In genomic region chr6:14752211-14752610, GRCm38 (mm10) we compare ENCODE assay signal across 25 mouse cellular contexts. TPM values are rescaled to one million over a fixed set of nuclear protein-coding genes. Genes with fewer than 3 reads are reported as not detected.
DNase-seq lines count a peak whose midpoint lies in the region; ATAC-seq and TF ChIP-seq lines count a peak whose summit lies in the region.
"Had no signal": no experiment of that assay in that cellular context is flagged by ENCODE, and none has a peak within 500 bp of the region (broad histone marks: within the 10 kb centered on the region; RNA-seq: fewer than 3 reads in every experiment).

No protein-coding gene starts in this region.

- no peak for DNase-seq in heart, adult 2 months
- no peak for DNase-seq in heart, postnatal 4 days
- DNase-seq in forelimb bud, embryonic 11.5 days (ENCODE audit: low read depth, low spot score), result peak; percentile 2
- DNase-seq: adrenal gland, postnatal 14 days; cerebellum, adult 11-12 months; cerebellum, adult 9-11 months; cerebellum, postnatal 36 days; gastrocnemius, postnatal 25 days; heart, postnatal 36 days; kidney, adult 8-10 months had no signal

- no peak overlapping the region for H3K27ac ChIP-seq in heart, adult 2 months
- no peak overlapping the region for H3K27ac ChIP-seq in heart, embryonic 15.5 days
- no peak overlapping the region for H3K27ac ChIP-seq in heart, embryonic 12.5 days (ENCODE audit: poor library complexity, severe bottlenecking)
- H3K27ac ChIP-seq in limb, embryonic 15.5 days, result no peak overlapping the region
- H3K27ac ChIP-seq: embryonic facial prominence, embryonic 15.5 days; forebrain, embryonic 10.5 days; hindbrain, embryonic 12.5 days had no signal

- H3K9ac ChIP-seq in heart, adult 2 months (ENCODE audit: low read depth, low read length), result no peak overlapping the region
- H3K9ac ChIP-seq in heart, embryonic 15.5 days, result no peak overlapping the region
- H3K9ac ChIP-seq in heart, embryonic 12.5 days, result no peak overlapping the region
- no peak overlapping the region for H3K9ac ChIP-seq in limb, embryonic 15.5 days
- H3K9ac ChIP-seq: embryonic facial prominence, embryonic 15.5 days; hindbrain, embryonic 12.5 days had no signal

- WGBS in heart, adult 2 months, result 24% methylated on average over 1 of the region's 1 CpGs
- WGBS in heart, embryonic 15.5 days, result 58% methylated on average over 1 of the region's 1 CpGs
- 64% methylated on average over 1 of the region's 1 CpGs for WGBS in heart, embryonic 12.5 days
- WGBS in limb, embryonic 15.5 days, result 28% methylated on average over 1 of the region's 1 CpGs

- no peaks in the 10 kb centered on the region for H3K4me1 ChIP-seq in heart, adult 2 months (ENCODE audit: control insufficient read depth, insufficient read depth, low read length)
- H3K4me1 ChIP-seq in heart, embryonic 15.5 days (replicated peaks), result 0 out of 2 replicates have a peak, but pooled peaks cover 2% of the 10 kb centered on the region
- no peaks in the 10 kb centered on the region for H3K4me1 ChIP-seq in heart, embryonic 12.5 days (replicated peaks)
- no peaks in the 10 kb centered on the region for H3K4me1 ChIP-seq in limb, embryonic 15.5 days
- H3K4me1 ChIP-seq: embryonic facial prominence, embryonic 15.5 days; forebrain, embryonic 10.5 days; hindbrain, embryonic 12.5 days had no signal

- peak overlapping the region; percentile 47 for H3K4me3 ChIP-seq in heart, adult 2 months
- 0 out of 2 replicates have a peak overlapping the region, but pooled peaks have one; percentile 7 for H3K4me3 ChIP-seq in heart, embryonic 15.5 days
- H3K4me3 ChIP-seq in heart, embryonic 12.5 days, result no peak overlapping the region
- H3K4me3 ChIP-seq in limb, embryonic 15.5 days, result no peak overlapping the region
- H3K4me3 ChIP-seq: embryonic facial prominence, embryonic 15.5 days; erythroblast, embryonic 14.5 days; forebrain, embryonic 10.5 days; hindbrain, embryonic 12.5 days had no signal

- H3K9me3 ChIP-seq in heart, embryonic 15.5 days (replicated peaks), result no peaks in the 10 kb centered on the region
- H3K9me3 ChIP-seq in heart, embryonic 12.5 days (replicated peaks), result no peaks in the 10 kb centered on the region
- H3K9me3 ChIP-seq in limb, embryonic 15.5 days, result no peaks in the 10 kb centered on the region
- H3K9me3 ChIP-seq: embryonic facial prominence, embryonic 15.5 days; forebrain, embryonic 10.5 days; hindbrain, embryonic 12.5 days had no signal

- no peak for ATAC-seq in heart, embryonic 15.5 days (replicated peaks; ENCODE audit: insufficient number of reproducible peaks, insufficient read depth, low FRiP score, low read depth)
- no peak for ATAC-seq in heart, embryonic 12.5 days (ENCODE audit: insufficient number of reproducible peaks, low FRiP score)
- peak; percentile 72; the same call in 1 of the 2 replicates for ATAC-seq in limb, embryonic 15.5 days (ENCODE audit: insufficient number of reproducible peaks, low FRiP score, low TSS enrichment, low read depth)
- ATAC-seq: activated CD4-positive, CD25-positive, alpha-beta regulatory T cell, adult 4 months; forebrain, embryonic 14.5 days; hindbrain, embryonic 16.5 days; inflammation-experienced regulatory T-cells, adult 6 months; intestine, postnatal 0 days; Patski had no signal

- H3K79me2 ChIP-seq in heart, adult 2 months (replicated peaks; ENCODE audit: control insufficient read depth, insufficient read depth, low read length), result no peaks in the 10 kb centered on the region

- no peaks in the 10 kb centered on the region for H3K27me3 ChIP-seq in heart, adult 2 months (ENCODE audit: control insufficient read depth, insufficient read depth, low read length)
- no peaks in the 10 kb centered on the region for H3K27me3 ChIP-seq in heart, embryonic 15.5 days
- H3K27me3 ChIP-seq in heart, embryonic 12.5 days (replicated peaks), result no peaks in the 10 kb centered on the region
- no peaks in the 10 kb centered on the region for H3K27me3 ChIP-seq in limb, embryonic 15.5 days
- H3K27me3 ChIP-seq: CH12.LX; embryonic facial prominence, embryonic 15.5 days; hindbrain, embryonic 12.5 days; Patski had no signal

- H3K4me2 ChIP-seq in heart, embryonic 15.5 days, result peak overlapping the region; percentile 45
- H3K4me2 ChIP-seq in heart, embryonic 12.5 days, result no peak overlapping the region
- H3K4me2 ChIP-seq in limb, embryonic 15.5 days, result no peak overlapping the region
- H3K4me2 ChIP-seq: embryonic facial prominence, embryonic 15.5 days; hindbrain, embryonic 12.5 days had no signal

- no peak for TF ChIP-seq EP300 in heart, adult 2 months (IDR thresholded peaks at IDR 0.05; ENCODE audit: insufficient read depth, low read depth, low read length)

- no peak for TF ChIP-seq POLR2A in heart, adult 2 months (IDR thresholded peaks at IDR 0.05; ENCODE audit: insufficient read depth, low read depth, low read length)

- H3K36me3 ChIP-seq in heart, adult 2 months (ENCODE audit: control insufficient read depth, insufficient read depth, low read length), result peaks cover 2% of the 10 kb centered on the region
- H3K36me3 ChIP-seq in heart, embryonic 15.5 days, result no peaks in the 10 kb centered on the region
- H3K36me3 ChIP-seq in heart, embryonic 12.5 days, result no peaks in the 10 kb centered on the region
- no peaks in the 10 kb centered on the region for H3K36me3 ChIP-seq in limb, embryonic 15.5 days
- H3K36me3 ChIP-seq: embryonic facial prominence, embryonic 15.5 days; forebrain, embryonic 10.5 days; hindbrain, embryonic 12.5 days had no signal

- intact Hi-C loops in heart, adult 2 months (cut with DNase I), result loop anchor here (10.0 kb wide), 1 partner anchor 167 kb away; no protein-coding TSS in a partner anchor

- no peak for TF ChIP-seq CTCF in heart, adult 2 months (IDR thresholded peaks at IDR 0.05)

RNA-seq across cellular contexts. Expression of gene Ppp1r3a, which starts 2.9 kb away (rescaled TPM):
- 10 to 100 TPM; 65.3 to 88.8 TPM for total RNA-seq in heart, adult 2 months (2021)
- polyA plus RNA-seq in heart, adult 2 months (2012; rRNA removed), result 5.5 and 15.0 TPM in 2 replicates
- total RNA-seq in heart, postnatal 4 days (2021), result 10 to 100 TPM; 27.5 to 30.2 TPM
- polyA plus RNA-seq in heart, embryonic 15.5 days (2015; fragmentation: Nextera tagmentation; extraction: Ambion mirVana), result 3.5 and 4.8 TPM in 2 replicates
- 5.3 and 5.9 TPM in 2 replicates for polyA plus RNA-seq in heart, embryonic 12.5 days (2016; fragmentation: Nextera tagmentation; extraction: Ambion mirVana)
- polyA plus RNA-seq in limb, embryonic 15.5 days (2015; fragmentation: Nextera tagmentation; extraction: Ambion mirVana), result 0.56 and 1.9 TPM in 2 replicates
- total RNA-seq: CH12.LX; granulocyte monocyte progenitor cell, adult 5-6 weeks had no signal
- polyA plus RNA-seq: activated CD4-positive, CD25-positive, alpha-beta regulatory T cell, adult 4 months; erythroblast, embryonic 14.5 days; forebrain, embryonic 10.5 days; forebrain, embryonic 14.5 days; hindbrain, embryonic 12.5 days; hindbrain, embryonic 16.5 days; inflammation-experienced regulatory T-cells, adult 6 months; intestine, postnatal 0 days; Patski had no signal

Comparison
In these comparisons a context has a peak if more than half of its experiments do, and no peak if none do; other contexts are left out.
1. H3K4me3 ChIP-seq: peak in heart, adult 2 months (single experiment) and heart, embryonic 15.5 days (single experiment); none in heart, embryonic 12.5 days (single experiment) and limb, embryonic 15.5 days (single experiment).